Mouse (Mus musculus) lung, postnatal 36 days (tissue): ENCODE measurements around the gene Slc23a4.
A peak's percentile ranks its signal among the peaks of the same experiment; 100 is the strongest.

Experiments used
- DNase-seq: peaks from one replicate; pipeline ENCODE4 v3.0.0; 2022; ENCODE audit warnings: mixed read lengths

Slc23a4 gene

GRCm38 (mm10) chr6:34910371-34911219, 77.6 kb downstream of the Slc23a4 start, which contains the start of gene Wdr91:
Wdr91 (minus strand) TSS chr6:34910876.
- DNase-seq = peak; percentile 96

- peak; percentile 25 for DNase-seq
These were observed 78.4 kb downstream of the Slc23a4 start for GRCm38 (mm10) chr6:34909631-34910345.

- peak; percentile 60 for DNase-seq
These were observed 80.4 kb downstream of the Slc23a4 start for GRCm38 (mm10) chr6:34907696-34908260.

GRCm38 (mm10) chr6:34907121-34907614, 81.0 kb downstream of the Slc23a4 start:
- DNase-seq = no peak

GRCm38 (mm10) chr6:34906661-34907060, 81.5 kb downstream of the Slc23a4 start:
- DNase-seq = peak; percentile 28

- DNase-seq = no peak
These were observed 82.1 kb downstream of the Slc23a4 start for GRCm38 (mm10) chr6:34906125-34906524.

GRCm38 (mm10) chr6:34904361-34904760, 83.8 kb downstream of the Slc23a4 start:
- DNase-seq = peak; percentile 75

- DNase-seq = peak; percentile 43
These were observed 84.4 kb downstream of the Slc23a4 start for GRCm38 (mm10) chr6:34903851-34904250.

GRCm38 (mm10) chr6:34903441-34903840, 84.8 kb downstream of the Slc23a4 start:
- DNase-seq = peak; percentile 89

GRCm38 (mm10) chr6:34902578-34902977, 85.6 kb downstream of the Slc23a4 start:
- peak; percentile 69 for DNase-seq

- DNase-seq = peak; percentile 31
These were observed 86.2 kb downstream of the Slc23a4 start for GRCm38 (mm10) chr6:34901911-34902444.

GRCm38 (mm10) chr6:34900990-34901389, 87.2 kb downstream of the Slc23a4 start:
- DNase-seq = no peak

GRCm38 (mm10) chr6:34899127-34899526, 89.1 kb downstream of the Slc23a4 start:
- DNase-seq = no peak

- no peak for DNase-seq
These were observed 91.9 kb downstream of the Slc23a4 start for GRCm38 (mm10) chr6:34896168-34896780.

GRCm38 (mm10) chr6:34895569-34895968, 92.6 kb downstream of the Slc23a4 start:
- no peak for DNase-seq
